Mouse (Mus musculus) frontal cortex, postnatal 25 days (tissue): ENCODE measurements at regions not wholly inside any gene's neighbourhood (a gene's known extent, or its start where the extent isn't known, plus 50 kb on each side); places are given as distances from the start of the nearest gene placed in this dataset.

ENCODE experiments used
- DNase-seq, 2 experiments: peaks; one replicate each; pipeline ENCODE4 v3.0.0; 2022; ENCODE audit warnings: low spot score in 2 of 2

GRCm38 (mm10) chr13:112001155-112002025, 192.6 kb upstream of the Map3k1 start:
- DNase-seq = no peak

DNA sequence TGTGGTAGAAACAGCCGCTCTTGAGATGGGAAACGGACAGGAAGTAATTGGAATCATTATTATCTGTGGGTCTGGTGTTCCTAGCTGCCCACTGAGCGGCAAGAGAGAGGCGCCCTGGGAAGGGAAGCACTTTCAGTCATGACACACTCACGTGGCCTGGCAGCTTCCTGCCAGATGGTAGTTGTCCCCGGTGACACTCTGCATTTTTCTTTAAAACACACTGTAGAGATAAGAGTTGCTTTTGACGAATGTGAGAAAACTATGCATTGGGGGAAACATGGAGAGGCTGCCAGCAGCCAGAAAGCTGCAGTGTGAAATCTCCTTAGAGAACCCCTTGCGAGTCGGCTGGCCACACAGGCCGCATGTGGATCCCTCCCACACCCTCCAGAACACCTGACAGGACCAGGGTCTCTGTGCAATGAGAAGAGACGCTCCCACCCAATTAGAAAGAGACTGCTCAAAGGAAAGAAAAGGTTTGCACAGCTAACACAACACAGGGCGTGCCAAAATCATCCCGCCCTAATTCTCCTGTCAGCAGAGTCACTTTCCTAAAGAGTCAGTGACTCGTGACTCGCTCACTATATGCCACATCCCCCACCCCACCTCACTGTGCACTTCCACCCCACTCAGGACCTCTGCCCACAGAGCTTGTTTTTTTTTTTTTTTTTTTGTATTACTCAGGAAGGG, 194.0 kb upstream of the Map3k1 start:
- peak in 1 of 2 experiments; percentile 17 for DNase-seq

DNA sequence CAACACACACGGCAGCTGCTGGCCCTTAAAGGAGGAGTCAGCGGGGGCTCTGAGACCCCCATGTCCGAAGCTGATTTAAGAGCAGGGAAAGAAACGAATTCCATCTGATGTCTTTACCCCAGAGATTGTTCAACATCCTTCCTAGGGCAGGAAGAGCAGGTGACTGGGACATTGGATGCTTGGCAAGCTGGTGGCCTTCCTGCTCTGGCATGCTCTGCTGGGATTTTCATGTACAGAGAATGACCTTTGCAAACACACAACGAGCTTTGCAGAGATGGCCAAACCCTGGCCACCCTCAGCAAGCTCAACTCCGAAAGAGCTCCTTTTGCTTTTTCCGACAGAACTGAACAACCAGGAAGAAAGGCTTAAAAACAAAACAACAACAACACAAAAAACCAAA, 194.7 kb upstream of the Map3k1 start:
- DNase-seq = no peak

GRCm38 (mm10) chr13:112004126-112004525, 195.3 kb upstream of the Map3k1 start:
- DNase-seq = no peak

GRCm38 (mm10) chr13:112005421-112005820, 196.6 kb upstream of the Map3k1 start:
- DNase-seq = no peak

DNA sequence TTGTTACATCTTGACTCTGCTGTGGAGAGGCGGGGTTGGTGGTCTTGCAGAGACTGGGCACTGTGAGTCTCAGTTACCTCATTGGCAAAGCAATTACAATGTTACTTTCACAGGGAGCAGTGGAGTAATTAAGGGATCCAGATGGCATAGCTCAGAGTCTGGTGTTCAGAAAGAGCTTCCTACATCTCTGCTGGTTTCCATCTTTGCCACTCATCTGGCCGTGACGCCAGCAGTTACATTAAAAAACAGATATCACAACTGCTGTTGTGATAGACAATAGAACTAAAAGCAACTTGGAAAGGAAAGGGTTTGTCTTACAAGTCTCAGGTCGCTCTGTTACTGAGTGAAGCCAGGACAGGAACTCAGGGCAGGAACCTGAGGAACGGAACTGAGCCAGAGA, 200.0 kb upstream of the Map3k1 start:
- DNase-seq = no peak

- no peak for DNase-seq
Measured at GRCm38 (mm10) chr13:112009288-112009687, 200.5 kb upstream of the Map3k1 start.

DNA sequence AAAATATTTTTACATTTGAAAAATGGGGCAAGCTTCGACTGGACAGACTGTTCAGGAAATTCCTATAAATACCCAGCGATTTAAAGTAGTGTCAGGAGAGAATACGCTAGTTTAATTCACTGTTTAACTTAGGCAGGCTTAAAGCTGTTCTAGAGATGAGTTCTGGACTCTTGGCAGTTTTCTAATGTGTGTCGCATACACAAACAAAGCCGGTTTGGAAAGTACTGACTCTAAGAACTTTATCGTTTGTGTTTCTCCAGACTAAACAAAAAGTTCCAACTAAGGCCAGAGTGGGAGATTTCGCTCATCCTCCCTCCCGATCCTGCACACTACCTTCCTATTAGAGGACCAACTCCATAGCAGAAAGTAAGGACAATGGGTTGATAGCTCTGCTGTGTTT, 201.7 kb upstream of the Map3k1 start:
- no peak for DNase-seq

DNA sequence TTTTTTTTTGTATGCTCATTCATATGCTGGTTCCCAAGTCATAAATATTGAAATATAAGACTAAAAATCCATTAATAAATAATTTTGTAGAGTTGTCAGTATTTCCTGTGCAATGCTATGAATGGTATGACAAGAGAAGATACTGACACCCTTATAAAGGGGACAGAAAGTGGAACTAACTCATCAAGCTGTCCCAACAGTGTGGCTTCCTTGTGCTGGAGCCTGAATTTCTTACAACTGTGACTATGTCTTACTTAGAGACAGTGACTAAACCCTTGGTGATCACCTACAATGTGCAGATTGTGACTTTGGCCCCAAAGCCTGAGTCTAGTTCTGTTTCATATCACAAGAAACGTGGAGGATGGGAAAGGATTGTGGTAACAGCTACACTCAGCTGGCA, 203.8 kb upstream of the Map3k1 start:
- DNase-seq = no peak

- no peak for DNase-seq
Measured at GRCm38 (mm10) chr13:112015083-112015482, 206.3 kb upstream of the Map3k1 start.

DNA sequence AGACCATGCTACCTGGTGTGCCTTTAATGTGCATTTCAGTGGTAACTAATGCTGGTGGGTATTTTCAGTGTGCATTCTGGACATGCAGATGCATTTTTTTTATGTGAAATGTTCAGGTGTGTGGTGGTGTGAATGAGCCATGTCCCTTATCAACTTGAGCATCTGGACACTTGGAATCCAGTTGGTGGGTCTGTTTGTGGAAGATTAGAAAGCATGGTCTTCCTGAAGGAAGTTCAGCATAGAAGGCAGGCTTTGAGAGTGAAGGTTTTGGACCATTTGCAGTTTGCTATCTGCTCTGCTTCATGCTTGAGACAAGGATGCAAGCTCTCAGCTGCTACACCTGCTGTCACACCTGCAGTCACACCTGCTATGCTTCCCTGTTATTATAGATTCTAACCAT, 207.5 kb upstream of the Map3k1 start:
- no peak for DNase-seq

- no peak for DNase-seq
Measured at GRCm38 (mm10) chr13:112018497-112019281, 209.9 kb upstream of the Map3k1 start.

GRCm38 (mm10) chr13:112019575-112019974, 210.8 kb upstream of the Map3k1 start:
- DNase-seq = no peak

DNA sequence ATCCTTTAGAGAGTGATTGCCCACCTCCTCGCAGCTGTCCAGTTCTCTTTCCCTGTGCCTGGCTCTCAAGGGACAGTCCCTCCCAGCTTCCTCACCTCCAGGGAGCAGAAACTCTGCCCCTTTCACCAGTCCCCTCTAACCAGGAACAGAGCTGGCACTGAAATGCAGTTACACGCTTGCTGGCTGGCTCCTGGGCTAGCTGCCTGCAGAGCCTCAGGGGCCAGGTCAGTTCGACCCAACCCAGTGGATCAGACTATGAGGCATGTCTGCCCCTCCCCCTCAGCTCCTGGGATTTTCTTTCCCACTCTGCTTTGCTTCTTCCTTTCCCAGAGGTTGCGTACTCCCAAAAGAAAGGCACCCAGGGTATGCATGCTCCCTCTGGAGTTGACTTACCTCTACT, 214.4 kb upstream of the Map3k1 start:
- DNase-seq = no peak

GRCm38 (mm10) chr13:112024667-112025585, 216.1 kb upstream of the Map3k1 start:
- no peak for DNase-seq

DNA sequence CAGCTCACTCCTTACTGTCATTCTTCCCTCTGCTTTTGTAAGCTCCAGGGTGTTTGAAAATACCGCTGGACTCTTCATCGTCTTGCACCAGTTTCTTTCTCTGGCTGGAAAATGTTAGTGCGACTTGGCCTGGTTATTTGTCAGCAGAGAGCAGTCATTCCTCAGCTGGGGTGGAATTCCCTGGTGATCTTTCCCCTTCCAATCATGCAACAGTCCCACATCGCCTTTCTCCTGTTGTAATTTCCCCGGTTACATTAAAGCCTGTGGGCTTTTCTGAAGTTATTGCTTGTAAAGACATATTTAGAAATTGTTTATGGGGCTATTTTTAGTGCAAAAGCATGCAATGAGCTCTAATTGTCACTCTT, 216.8 kb upstream of the Map3k1 start:
- no peak for DNase-seq

DNA sequence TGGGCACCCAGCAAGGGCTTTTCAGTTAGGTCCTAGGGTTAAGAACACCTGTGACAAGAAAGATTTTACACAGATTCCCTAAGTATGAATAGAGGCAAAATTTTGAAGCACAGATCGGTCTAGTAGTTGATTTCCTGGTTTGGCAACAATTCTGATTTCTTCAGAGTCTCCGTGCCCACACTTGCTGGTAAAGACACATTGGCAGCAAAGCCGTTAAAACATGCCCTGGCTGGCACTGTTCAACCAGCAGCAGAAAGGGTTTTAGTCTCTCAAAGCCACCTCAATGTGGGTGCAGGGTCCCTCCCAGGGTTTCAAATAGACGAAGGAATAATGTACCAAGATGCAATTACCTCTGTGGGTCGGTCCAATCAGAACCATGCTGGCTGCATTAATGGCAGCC, 218.9 kb upstream of the Map3k1 start:
- no peak for DNase-seq

DNA sequence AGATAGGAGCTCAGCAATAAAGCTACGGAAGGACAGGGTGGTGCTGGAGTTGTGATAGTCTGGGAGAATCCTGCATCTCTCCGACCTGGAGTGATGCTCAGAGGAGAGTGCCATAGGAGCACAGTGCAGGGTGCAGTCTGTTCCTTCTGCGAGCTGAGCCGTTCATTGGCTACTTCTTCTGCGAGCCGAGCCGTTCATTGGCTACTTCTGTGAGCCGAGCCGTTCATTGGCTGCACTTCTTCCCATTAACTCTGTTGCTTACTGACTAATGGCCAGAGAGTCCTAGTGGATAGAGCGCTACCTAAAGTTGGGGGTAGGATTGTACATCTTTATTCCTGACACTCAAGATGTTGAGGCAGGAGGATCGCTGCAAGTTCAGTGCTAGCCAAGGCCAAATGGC, 222.3 kb upstream of the Map3k1 start:
- no peak for DNase-seq

DNA sequence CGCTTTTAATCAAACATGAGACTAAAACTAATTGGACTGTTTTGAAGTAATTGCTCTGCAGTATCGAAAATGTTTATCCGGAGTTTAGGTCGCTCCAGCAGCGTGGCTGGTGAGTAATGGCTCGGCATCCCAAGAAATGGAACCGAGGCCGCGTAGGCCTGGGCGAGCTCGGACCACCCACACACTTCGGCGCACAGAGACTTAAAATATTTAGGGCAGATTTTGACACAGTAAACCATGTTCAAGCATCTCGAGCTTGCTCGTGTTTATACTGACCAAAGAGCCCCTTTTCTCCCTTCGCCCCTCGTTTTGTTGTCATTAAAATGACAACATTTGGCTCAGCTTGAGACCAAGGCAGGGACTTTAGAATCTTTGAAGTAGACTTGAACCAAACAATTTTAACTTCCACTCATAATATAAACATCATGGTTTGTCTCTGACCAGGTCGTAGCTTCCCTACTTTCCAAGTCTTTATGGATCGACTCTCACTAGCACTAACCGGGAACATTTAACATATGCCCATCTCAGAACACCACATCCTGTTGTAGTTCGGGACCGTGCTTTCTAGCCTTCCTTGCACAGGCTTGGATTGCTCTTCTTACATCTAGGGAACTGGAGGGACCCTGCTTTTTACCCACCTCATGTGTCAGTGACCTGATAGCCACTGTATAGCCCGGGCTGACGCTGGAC, 223.0 kb upstream of the Map3k1 start:
- no peak for DNase-seq

DNA sequence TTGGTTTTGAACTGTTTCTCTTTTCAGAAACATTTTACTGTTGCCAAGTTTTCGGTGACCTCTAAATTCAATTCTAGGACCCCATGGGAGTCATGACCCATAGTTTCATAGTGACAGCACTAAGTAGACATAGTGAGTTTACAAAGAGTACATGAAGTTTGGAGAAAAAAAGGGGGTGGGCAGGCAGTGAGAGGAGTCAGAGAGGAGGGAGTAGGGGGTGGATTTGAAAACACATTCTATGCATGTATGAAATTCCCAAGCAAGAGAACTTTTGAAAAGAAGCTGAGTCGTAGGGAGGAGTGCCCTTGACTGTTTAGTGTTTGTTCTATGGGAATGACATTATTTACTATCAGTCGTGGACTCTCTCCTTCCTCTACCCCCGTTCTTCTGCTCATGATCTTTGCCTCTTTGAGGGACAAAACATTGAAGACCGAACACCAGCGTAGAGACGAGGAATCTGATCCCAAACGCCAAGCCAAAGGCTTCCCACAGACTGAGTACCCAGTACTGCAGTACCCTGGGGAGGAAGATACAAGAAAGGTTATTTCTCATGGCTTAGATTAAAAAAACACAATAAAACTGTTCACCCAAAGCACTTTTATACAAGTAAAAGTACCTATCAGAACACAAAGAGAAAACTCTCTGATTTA, 229.1 kb upstream of the Map3k1 start:
- no peak for DNase-seq
